17 mouse cellular contexts compared by ENCODE assay signal in the genomic region with DNA sequence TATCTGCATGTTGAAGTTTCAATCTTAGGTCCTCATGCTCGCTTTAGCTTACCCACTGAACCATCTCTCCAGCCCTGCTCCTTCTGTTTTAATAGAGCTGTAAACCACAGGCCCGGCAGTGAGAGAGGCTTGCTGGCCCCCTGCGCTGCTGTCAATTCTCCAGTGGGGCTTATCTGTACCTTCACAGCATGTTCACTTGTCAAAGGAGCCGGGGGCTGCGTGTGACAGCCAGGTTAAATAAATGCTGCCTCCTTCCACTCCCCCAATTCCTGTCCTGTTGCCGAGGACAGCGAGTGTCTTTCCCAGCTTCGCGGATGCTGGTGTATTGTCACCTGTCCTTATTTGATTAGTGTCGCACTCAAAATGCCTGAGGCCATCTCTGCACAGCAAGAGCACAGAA.
DNase-seq lines count a peak whose midpoint lies in the region; ATAC-seq lines count a peak whose summit lies in the region.
"Had no signal": no experiment of that assay in that cellular context is flagged by ENCODE, and none has a peak within 500 bp of the region (broad histone marks: within the 10 kb centered on the region; RNA-seq: fewer than 3 reads in every experiment).

No protein-coding gene starts in this region.

- DNase-seq in adrenal gland, adult 8-10 months = peak; percentile 8
- no peak for DNase-seq in adrenal gland, postnatal 10 days
- peak; percentile 51 for DNase-seq in midbrain, embryonic 14.5 days
- no peak for DNase-seq in kidney, adult 8-10 months
- DNase-seq: cerebellum, adult 11-12 months; cerebellum, adult 2 months; cerebellum, adult 9-10 months; cerebellum, postnatal 10 days; cerebellum, postnatal 25 days; forebrain, postnatal 0 days had no signal

- 21% methylated on average over 10 of the region's 10 CpGs for WGBS in hindbrain, embryonic 13.5 days
- 20% methylated on average over 10 of the region's 10 CpGs for WGBS in hindbrain, embryonic 16.5 days
- WGBS in midbrain, embryonic 14.5 days = 11% methylated on average over 10 of the region's 10 CpGs
- WGBS in midbrain, embryonic 15.5 days = 22% methylated on average over 10 of the region's 10 CpGs

- no peaks in the 10 kb centered on the region for H3K9me3 ChIP-seq in hindbrain, embryonic 13.5 days
- peaks cover 3% of the 10 kb centered on the region; the same call in 1 of the 2 replicates for H3K9me3 ChIP-seq in hindbrain, embryonic 16.5 days (ENCODE audit: control insufficient read depth, low read length)
- H3K9me3 ChIP-seq in midbrain, embryonic 14.5 days (ENCODE audit: control insufficient read depth, low read length) = no peaks in the 10 kb centered on the region
- H3K9me3 ChIP-seq in midbrain, embryonic 15.5 days = no peaks in the 10 kb centered on the region
- H3K9me3 ChIP-seq: embryonic facial prominence, embryonic 10.5 days; embryonic facial prominence, embryonic 12.5 days; forebrain, embryonic 13.5 days; forebrain, embryonic 15.5 days had no signal

- no peak overlapping the region for H3K4me2 ChIP-seq in hindbrain, embryonic 13.5 days
- H3K4me2 ChIP-seq in hindbrain, embryonic 16.5 days (ENCODE audit: low read length) = no peak overlapping the region
- H3K4me2 ChIP-seq in midbrain, embryonic 14.5 days (ENCODE audit: low read length) = no peak overlapping the region
- no peak overlapping the region for H3K4me2 ChIP-seq in midbrain, embryonic 15.5 days
- H3K4me2 ChIP-seq: embryonic facial prominence, embryonic 12.5 days; forebrain, embryonic 13.5 days; forebrain, embryonic 15.5 days had no signal

- no peak overlapping the region for H3K4me3 ChIP-seq in hindbrain, embryonic 13.5 days
- no peak overlapping the region for H3K4me3 ChIP-seq in hindbrain, embryonic 16.5 days (ENCODE audit: low read length)
- H3K4me3 ChIP-seq in midbrain, embryonic 14.5 days (replicated peaks; ENCODE audit: low read depth, low read length) = no peak overlapping the region
- H3K4me3 ChIP-seq in midbrain, embryonic 15.5 days = no peak overlapping the region
- H3K4me3 ChIP-seq: embryonic facial prominence, embryonic 10.5 days; embryonic facial prominence, embryonic 12.5 days; forebrain, embryonic 13.5 days; forebrain, embryonic 15.5 days had no signal

- no peaks in the 10 kb centered on the region for H3K36me3 ChIP-seq in hindbrain, embryonic 13.5 days
- H3K36me3 ChIP-seq in hindbrain, embryonic 16.5 days (ENCODE audit: control insufficient read depth, insufficient read depth, low read length) = no peaks in the 10 kb centered on the region
- H3K36me3 ChIP-seq in midbrain, embryonic 14.5 days (ENCODE audit: control insufficient read depth, insufficient read depth, low read length) = no peaks in the 10 kb centered on the region
- no peaks in the 10 kb centered on the region for H3K36me3 ChIP-seq in midbrain, embryonic 15.5 days (replicated peaks)
- H3K36me3 ChIP-seq: embryonic facial prominence, embryonic 10.5 days; embryonic facial prominence, embryonic 12.5 days; forebrain, embryonic 15.5 days had no signal

- no peak for ATAC-seq in hindbrain, embryonic 13.5 days (ENCODE audit: low FRiP score)
- no peak for ATAC-seq in hindbrain, embryonic 16.5 days
- ATAC-seq in midbrain, embryonic 14.5 days (ENCODE audit: low FRiP score, low TSS enrichment) = no peak
- no peak for ATAC-seq in midbrain, embryonic 15.5 days (replicated peaks)
- ATAC-seq: forebrain, embryonic 13.5 days; forebrain, embryonic 15.5 days; forebrain, postnatal 0 days had no signal

- peaks cover 49% of the 10 kb centered on the region for H3K4me1 ChIP-seq in hindbrain, embryonic 13.5 days (replicated peaks)
- peaks cover 25% of the 10 kb centered on the region for H3K4me1 ChIP-seq in hindbrain, embryonic 16.5 days (ENCODE audit: control insufficient read depth, insufficient read depth, low read depth, low read length)
- H3K4me1 ChIP-seq in midbrain, embryonic 14.5 days (ENCODE audit: control insufficient read depth, insufficient read depth, low read length) = peaks cover 42% of the 10 kb centered on the region
- peaks cover 40% of the 10 kb centered on the region for H3K4me1 ChIP-seq in midbrain, embryonic 15.5 days
- H3K4me1 ChIP-seq: embryonic facial prominence, embryonic 12.5 days had no signal

- H3K27me3 ChIP-seq in hindbrain, embryonic 13.5 days = peaks cover 17% of the 10 kb centered on the region; the same call in 1 of the 2 replicates
- H3K27me3 ChIP-seq in hindbrain, embryonic 16.5 days (replicated peaks; ENCODE audit: control insufficient read depth, insufficient read depth, low read length) = peaks cover 2% of the 10 kb centered on the region
- peaks cover 16% of the 10 kb centered on the region for H3K27me3 ChIP-seq in midbrain, embryonic 14.5 days (ENCODE audit: control insufficient read depth, insufficient read depth, low read length)
- H3K27me3 ChIP-seq in midbrain, embryonic 15.5 days (replicated peaks) = no peaks in the 10 kb centered on the region
- H3K27me3 ChIP-seq: forebrain, embryonic 15.5 days had no signal

- H3K27ac ChIP-seq in hindbrain, embryonic 13.5 days = peak overlapping the region; percentile 24; the same call in 1 of the 2 replicates
- H3K27ac ChIP-seq in hindbrain, embryonic 16.5 days (ENCODE audit: low read depth, low read length) = no peak overlapping the region
- no peak overlapping the region; the same call in 1 of the 2 replicates for H3K27ac ChIP-seq in midbrain, embryonic 14.5 days (replicated peaks; ENCODE audit: low read depth, low read length)
- no peak overlapping the region for H3K27ac ChIP-seq in midbrain, embryonic 15.5 days
- H3K27ac ChIP-seq: embryonic facial prominence, embryonic 10.5 days; embryonic facial prominence, embryonic 12.5 days; forebrain, embryonic 13.5 days; forebrain, embryonic 15.5 days had no signal

- no peak overlapping the region for H3K9ac ChIP-seq in hindbrain, embryonic 13.5 days
- no peak overlapping the region for H3K9ac ChIP-seq in hindbrain, embryonic 16.5 days (ENCODE audit: low read depth, low read length)
- no peak overlapping the region for H3K9ac ChIP-seq in midbrain, embryonic 14.5 days (replicated peaks; ENCODE audit: low read length)
- no peak overlapping the region for H3K9ac ChIP-seq in midbrain, embryonic 15.5 days
- H3K9ac ChIP-seq: embryonic facial prominence, embryonic 12.5 days; forebrain, embryonic 13.5 days; forebrain, embryonic 15.5 days; forebrain, postnatal 0 days had no signal

Comparison
In these comparisons a context has a peak if more than half of its experiments do, and no peak if none do; other contexts are left out.
1. DNase-seq: peak in adrenal gland, adult 8-10 months (single experiment) and midbrain, embryonic 14.5 days (single experiment); none in adrenal gland, postnatal 10 days (single experiment) and kidney, adult 8-10 months (0 of 2).